Mouse (Mus musculus) neural tube, embryonic 15.5 days (tissue): Measurements from ENCODE around the gene Tat. TPM values are rescaled to one million over a fixed set of nuclear protein-coding genes. Genes with fewer than 3 reads are reported as not detected.

Source experiments
- ATAC-seq: fragments of 200-750 bp; cut with Nextera tagmentation; 2 replicates; pipeline ENCODE4 v1.8.0; 2017; ENCODE audit warnings: mild to moderate bottlenecking, moderate TSS enrichment, moderate library complexity; ENCODE audit not compliant: low FRiP score
- H3K27ac ChIP-seq: fragments of 300-500 bp; sonication (generic); replicated peaks from 2 replicates; pipeline ENCODE4 v1.5.1; 2015; ENCODE audit warnings: mild to moderate bottlenecking, inconsistent platforms
- H3K27me3 ChIP-seq: fragments of 300-500 bp; sonication (generic); replicated peaks from 2 replicates; pipeline ENCODE4 v1.6.1; 2015; ENCODE audit warnings: inconsistent platforms
- H3K36me3 ChIP-seq: fragments of 300-500 bp; sonication (generic); 2 replicates; pipeline ENCODE4 v1.6.1; 2015; ENCODE audit warnings: inconsistent platforms
- H3K4me1 ChIP-seq: fragments of 300-500 bp; sonication (generic); 2 replicates; pipeline ENCODE4 v1.6.1; 2015; ENCODE audit warnings: inconsistent platforms
- H3K4me2 ChIP-seq: fragments of 300-500 bp; sonication (generic); 2 replicates; pipeline ENCODE4 v1.6.1; 2015; ENCODE audit warnings: inconsistent platforms, mild to moderate bottlenecking, moderate library complexity
- H3K4me3 ChIP-seq: fragments of 300-500 bp; sonication (generic); replicated peaks from 2 replicates; pipeline ENCODE4 v1.5.1; 2015; ENCODE audit warnings: mild to moderate bottlenecking, inconsistent platforms
- H3K9ac ChIP-seq: fragments of 300-500 bp; sonication (generic); replicated peaks from 2 replicates; pipeline ENCODE4 v1.6.1; 2015; ENCODE audit warnings: mild to moderate bottlenecking, inconsistent platforms
- H3K9me3 ChIP-seq: fragments of 300-500 bp; sonication (generic); replicated peaks from 2 replicates; pipeline ENCODE4 v1.6.1; 2016; ENCODE audit warnings: inconsistent platforms
- whole genome bisulfite sequencing: fragments of 180-500 bp; shearing (Covaris S2); methylation state at CpG from one replicate; pipeline ENCODE4 v1.1.7; 2015; ENCODE audit warnings: mixed read lengths; 5-methylcytosine and 5-hydroxymethylcytosine counted together
- polyA plus RNA-seq: library from polyadenylated mRNA; unstranded; fragments of >200 nt; fragmentation: Nextera tagmentation; extraction: Ambion mirVana; gene quantifications from 2 replicates; pipeline ENCODE4 v1.2.1, GENCODE M21; 2015

Gene Tat
- polyA plus RNA-seq, 1 experiment from 2014 or later = not detected

DNA sequence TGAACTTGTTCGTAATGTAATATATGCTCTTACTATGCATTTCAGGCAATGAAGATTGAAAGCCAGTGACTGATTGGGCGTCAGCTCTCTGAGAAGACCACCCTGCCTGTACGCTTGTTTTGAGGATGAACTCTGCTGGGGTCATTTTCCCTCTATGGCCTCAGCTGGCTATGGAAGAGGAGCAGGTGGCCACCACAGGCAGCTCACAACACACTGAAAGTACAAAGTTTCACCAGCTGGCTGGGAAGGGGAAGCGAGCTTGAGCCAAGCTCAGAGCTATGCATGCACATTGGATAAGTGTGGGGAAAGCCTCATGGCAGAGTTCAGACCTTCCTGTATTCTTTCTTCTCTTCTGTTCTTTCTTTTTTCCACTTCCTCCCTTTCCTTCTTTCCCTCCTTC lies 31.1 kb upstream of the Tat start:
- ATAC-seq = no peak

DNA sequence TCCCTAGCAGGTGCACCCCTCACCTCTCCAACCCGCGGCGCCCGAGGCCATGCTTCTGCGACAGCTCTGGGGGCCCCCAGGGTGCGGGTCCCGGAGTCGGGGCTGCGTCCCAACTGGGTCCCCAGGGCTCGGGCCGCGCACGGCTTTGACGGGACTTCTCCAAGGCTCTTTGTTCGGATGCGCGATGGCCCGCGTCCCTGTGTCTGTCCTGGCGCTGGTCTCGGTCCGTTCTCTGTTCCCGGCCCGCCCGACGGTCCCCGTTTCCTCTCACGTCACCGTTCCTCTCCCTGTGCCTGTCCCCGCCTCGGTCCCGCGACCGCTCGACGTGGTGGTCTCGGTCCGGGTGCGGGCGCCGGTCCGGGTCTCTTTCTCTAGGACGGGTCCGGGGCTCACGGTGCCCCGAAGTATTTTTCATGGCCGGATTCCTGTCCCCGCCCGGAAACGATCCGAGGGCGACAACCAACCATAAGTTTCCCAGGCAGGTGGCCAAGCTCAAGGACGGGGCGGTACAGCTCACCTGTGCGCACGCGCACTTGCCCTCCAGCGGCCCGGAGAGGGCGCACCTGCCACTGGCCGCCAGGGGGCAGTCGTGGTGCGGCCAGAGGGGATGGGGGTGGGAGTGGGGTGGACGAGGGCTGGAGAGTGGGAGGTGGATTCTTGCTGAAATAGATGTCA lies 28.4 kb upstream of the Tat start, which contains the start of gene Marveld3:
Gene Marveld3, minus strand, starts transcription at position 511 of the 675 bp plus-strand sequence.
- peak; percentile 53; the same call in 1 of the 2 replicates for ATAC-seq
- H3K9ac ChIP-seq = no peak within 1 kb of the TSS
- 2% methylated on average over 64 of the region's 64 CpGs for WGBS

More for the DNA sequence above, 31.1 kb upstream of the Tat start:
- Histone ChIP-seq H3K27ac (no peak overlapping the region), H3K36me3 (no peaks in the 10 kb centered on the region), H3K4me1 (peaks cover 31% of the 10 kb centered on the region), H3K4me2 (no peak overlapping the region), H3K4me3 (no peak overlapping the region), H3K27me3 (peaks cover 39% of the 10 kb centered on the region), H3K9ac (no peak overlapping the region), H3K9me3 (no peaks in the 10 kb centered on the region)
- WGBS = 55% methylated on average over 4 of the region's 4 CpGs

GRCm38 (mm10) chr8:109962896-109963295 lies 27.3 kb upstream of the Tat start:
- H3K9me3 ChIP-seq = no peaks in the 10 kb centered on the region
- no peak overlapping the region for H3K4me3 ChIP-seq
- H3K27me3 ChIP-seq = peaks cover 40% of the 10 kb centered on the region
- H3K36me3 ChIP-seq = no peaks in the 10 kb centered on the region
- no peak for ATAC-seq
- peaks cover 16% of the 10 kb centered on the region for H3K4me1 ChIP-seq
- no peak overlapping the region for H3K4me2 ChIP-seq
- WGBS = 76% methylated on average over 9 of the region's 9 CpGs
- no peak overlapping the region for H3K27ac ChIP-seq
- no peak overlapping the region for H3K9ac ChIP-seq

More for the DNA sequence above, 28.4 kb upstream of the Tat start, which contains the start of gene Marveld3:
- peaks cover 23% of the 10 kb centered on the region for H3K4me1 ChIP-seq
- no peaks in the 10 kb centered on the region for H3K36me3 ChIP-seq
- H3K4me3 ChIP-seq = peak within 1 kb of the TSS; percentile 35
- H3K27ac ChIP-seq = no peak within 1 kb of the TSS
- H3K27me3 ChIP-seq = peaks cover 39% of the 10 kb centered on the region
- H3K4me2 ChIP-seq = peak within 1 kb of the TSS; percentile 57
- no peaks in the 10 kb centered on the region for H3K9me3 ChIP-seq

DNA sequence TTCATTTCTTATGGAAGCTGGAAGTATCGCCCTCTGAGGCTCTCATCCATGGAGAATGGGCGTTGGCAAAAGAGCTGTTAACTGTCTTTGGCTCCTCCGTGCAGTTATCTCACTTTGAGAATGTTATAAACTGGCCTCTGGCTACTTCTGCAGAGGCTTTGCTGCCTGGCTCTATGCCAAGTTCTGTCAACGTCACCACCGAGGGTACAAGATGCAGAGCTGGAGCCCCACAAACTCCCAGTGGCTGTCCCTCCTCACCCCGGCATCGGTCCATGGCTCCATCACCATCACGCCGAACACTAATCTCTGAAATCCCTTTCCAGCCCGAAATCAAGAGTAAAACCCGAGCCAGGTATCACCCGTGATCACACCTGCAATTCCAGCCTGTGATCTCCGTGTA lies 26.8 kb upstream of the Tat start:
- H3K27ac ChIP-seq = no peak overlapping the region
- H3K9ac ChIP-seq = no peak overlapping the region
- WGBS = 72% methylated on average over 13 of the region's 13 CpGs
- peaks cover 43% of the 10 kb centered on the region for H3K27me3 ChIP-seq
- peaks cover 14% of the 10 kb centered on the region for H3K4me1 ChIP-seq
- H3K36me3 ChIP-seq = no peaks in the 10 kb centered on the region
- no peak overlapping the region for H3K4me3 ChIP-seq
- H3K9me3 ChIP-seq = no peaks in the 10 kb centered on the region
- H3K4me2 ChIP-seq = no peak overlapping the region
- ATAC-seq = no peak

- H3K9ac ChIP-seq = no peak overlapping the region
- ATAC-seq = no peak
- peaks cover 47% of the 10 kb centered on the region for H3K27me3 ChIP-seq
- no peaks in the 10 kb centered on the region for H3K9me3 ChIP-seq
- H3K4me1 ChIP-seq = peaks cover 14% of the 10 kb centered on the region
- 67% methylated on average over 4 of the region's 4 CpGs for WGBS
- no peaks in the 10 kb centered on the region for H3K36me3 ChIP-seq
- no peak overlapping the region for H3K4me3 ChIP-seq
- H3K27ac ChIP-seq = no peak overlapping the region
- H3K4me2 ChIP-seq = no peak overlapping the region
Measured at GRCm38 (mm10) chr8:109964106-109964505, 26.1 kb upstream of the Tat start.

DNA sequence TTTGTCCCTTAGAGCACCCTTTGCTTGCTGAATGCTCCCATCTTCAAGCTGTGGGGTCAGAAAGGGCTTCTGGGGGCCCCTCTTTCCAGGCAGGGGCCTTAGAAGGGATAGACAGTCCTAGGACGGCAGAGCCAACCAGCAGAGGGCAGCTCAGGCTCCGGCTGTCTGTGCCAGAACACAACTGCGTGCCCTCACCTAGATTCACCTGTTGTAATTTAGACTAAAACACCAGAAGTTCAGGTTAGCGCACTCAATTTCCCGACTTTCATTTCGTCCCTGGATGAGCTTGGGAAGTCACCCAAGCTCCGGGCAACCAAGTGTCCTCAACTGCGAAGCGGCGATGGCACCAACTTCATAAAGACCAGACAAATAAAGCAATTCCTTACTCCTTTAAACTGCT lies 21.4 kb upstream of the Tat start:
- no peaks in the 10 kb centered on the region for H3K9me3 ChIP-seq
- no peaks in the 10 kb centered on the region for H3K4me1 ChIP-seq
- WGBS = 55% methylated on average over 10 of the region's 10 CpGs
- no peak overlapping the region for H3K9ac ChIP-seq
- H3K4me2 ChIP-seq = no peak overlapping the region
- peaks cover 22% of the 10 kb centered on the region for H3K27me3 ChIP-seq
- no peak overlapping the region for H3K27ac ChIP-seq
- no peak for ATAC-seq
- no peaks in the 10 kb centered on the region for H3K36me3 ChIP-seq
- no peak overlapping the region for H3K4me3 ChIP-seq

DNA sequence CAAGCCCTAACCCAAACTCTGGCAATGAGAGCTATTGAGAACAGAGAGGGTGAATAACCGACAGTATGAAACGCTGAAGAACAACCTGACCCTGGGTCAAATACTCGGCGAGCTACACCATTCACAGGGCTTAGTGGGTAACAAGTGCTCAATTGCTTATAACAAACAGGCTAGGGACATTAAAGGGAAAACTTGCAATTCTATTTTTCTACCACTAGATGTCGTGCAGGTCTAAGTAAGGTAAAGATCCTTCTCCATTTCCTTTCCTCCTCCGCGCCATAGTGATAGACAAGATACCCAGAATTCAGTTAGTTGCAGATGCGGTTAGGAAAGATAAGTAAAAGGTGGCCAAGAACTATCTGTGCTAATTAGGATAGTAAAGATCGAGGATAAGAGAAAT lies 19.9 kb upstream of the Tat start:
- no peaks in the 10 kb centered on the region for H3K9me3 ChIP-seq
- ATAC-seq = no peak
- H3K27ac ChIP-seq = no peak overlapping the region
- WGBS = 7% methylated on average over 9 of the region's 9 CpGs
- no peaks in the 10 kb centered on the region for H3K36me3 ChIP-seq
- no peak overlapping the region for H3K4me3 ChIP-seq
- no peaks in the 10 kb centered on the region for H3K4me1 ChIP-seq
- no peak overlapping the region for H3K9ac ChIP-seq
- H3K4me2 ChIP-seq = 0 out of 2 replicates have a peak overlapping the region, but pooled peaks have one; percentile 23
- peaks cover 19% of the 10 kb centered on the region for H3K27me3 ChIP-seq

DNA sequence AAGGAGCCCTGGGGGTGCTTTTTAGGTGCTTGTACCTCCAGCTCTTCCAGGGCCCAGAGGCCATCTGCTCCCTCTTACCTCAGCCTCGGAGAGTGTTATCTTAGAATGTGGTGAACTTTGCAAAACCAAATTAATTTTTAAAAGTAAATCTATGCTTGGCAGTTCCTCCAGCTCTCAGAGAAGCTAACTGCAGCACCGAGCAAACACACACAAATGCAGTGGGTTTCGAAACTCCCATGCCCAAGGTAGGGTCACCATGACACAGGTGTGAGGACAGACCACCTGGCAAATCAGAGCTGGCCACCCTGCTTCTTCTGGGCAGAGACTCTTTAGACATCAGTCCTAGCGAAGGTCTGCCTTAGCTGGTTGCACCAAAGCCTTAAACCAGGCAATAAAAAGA lies 17.3 kb upstream of the Tat start:
- H3K4me3 ChIP-seq = no peak overlapping the region
- no peak overlapping the region for H3K9ac ChIP-seq
- no peaks in the 10 kb centered on the region for H3K36me3 ChIP-seq
- peaks cover 18% of the 10 kb centered on the region for H3K27me3 ChIP-seq
- no peaks in the 10 kb centered on the region for H3K4me1 ChIP-seq
- ATAC-seq = no peak
- H3K9me3 ChIP-seq = 0 out of 2 replicates have a peak, but pooled peaks cover 4% of the 10 kb centered on the region
- H3K4me2 ChIP-seq = no peak overlapping the region
- 89% methylated on average over 4 of the region's 4 CpGs for WGBS
- H3K27ac ChIP-seq = no peak overlapping the region

- Histone ChIP-seq H3K4me3 (no peak overlapping the region), H3K27ac (no peak overlapping the region), H3K4me1 (peaks cover 10% of the 10 kb centered on the region), H3K9ac (no peak overlapping the region), H3K36me3 (no peaks in the 10 kb centered on the region), H3K4me2 (no peak overlapping the region), H3K9me3 (0 out of 2 replicates have a peak, but pooled peaks cover 4% of the 10 kb centered on the region), H3K27me3 (no peaks in the 10 kb centered on the region)
- ATAC-seq = no peak
- 80% methylated on average over 6 of the region's 6 CpGs for WGBS
Measured at GRCm38 (mm10) chr8:109979339-109979738, 10.9 kb upstream of the Tat start.

DNA sequence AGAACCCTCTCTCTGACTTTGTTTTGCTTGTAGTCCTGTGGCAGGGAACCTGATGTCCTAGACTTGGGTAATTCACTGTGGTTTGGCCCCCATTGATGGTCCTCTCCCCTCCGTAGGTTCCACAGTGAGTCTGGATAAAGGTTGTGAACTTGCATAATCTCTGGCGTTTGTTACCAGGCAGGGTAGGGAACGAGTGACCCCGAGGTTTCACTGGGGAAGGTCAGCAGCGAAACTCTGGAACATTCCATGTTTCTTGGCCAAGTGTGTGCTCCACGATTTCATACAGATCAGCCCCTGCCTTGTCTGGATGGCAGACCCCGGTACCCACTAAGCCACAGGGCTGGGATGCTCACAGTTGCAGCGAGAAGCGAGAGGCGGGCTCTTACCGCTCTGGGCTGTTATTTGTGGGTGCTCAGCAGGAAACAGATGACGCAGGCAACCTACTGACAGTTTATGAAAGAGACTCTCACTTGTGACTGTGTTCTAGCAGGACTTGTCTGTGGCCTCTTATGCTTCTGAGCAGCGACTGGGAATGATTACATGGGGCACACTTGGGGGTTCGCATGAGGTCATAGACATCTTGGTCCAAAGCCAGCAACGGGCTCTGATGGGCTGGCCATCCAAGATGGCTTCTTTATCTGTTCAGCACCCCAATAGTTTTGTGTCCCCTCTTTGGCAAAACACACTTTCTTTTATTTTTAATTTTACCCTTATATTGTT lies 7.7 kb upstream of the Tat start:
- Histone ChIP-seq H3K9me3 (no peaks in the 10 kb centered on the region), H3K27ac (no peak overlapping the region), H3K4me1 (peaks cover 10% of the 10 kb centered on the region), H3K9ac (no peak overlapping the region), H3K4me3 (no peak overlapping the region), H3K27me3 (no peaks in the 10 kb centered on the region), H3K36me3 (no peaks in the 10 kb centered on the region), H3K4me2 (no peak overlapping the region)
- no peak for ATAC-seq
- WGBS = 75% methylated on average over 15 of the region's 15 CpGs

GRCm38 (mm10) chr8:109983944-109984343 lies 6.3 kb upstream of the Tat start:
- 13% methylated on average over 5 of the region's 5 CpGs for WGBS
- peak; percentile 41; the same call in 1 of the 2 replicates for ATAC-seq

DNA sequence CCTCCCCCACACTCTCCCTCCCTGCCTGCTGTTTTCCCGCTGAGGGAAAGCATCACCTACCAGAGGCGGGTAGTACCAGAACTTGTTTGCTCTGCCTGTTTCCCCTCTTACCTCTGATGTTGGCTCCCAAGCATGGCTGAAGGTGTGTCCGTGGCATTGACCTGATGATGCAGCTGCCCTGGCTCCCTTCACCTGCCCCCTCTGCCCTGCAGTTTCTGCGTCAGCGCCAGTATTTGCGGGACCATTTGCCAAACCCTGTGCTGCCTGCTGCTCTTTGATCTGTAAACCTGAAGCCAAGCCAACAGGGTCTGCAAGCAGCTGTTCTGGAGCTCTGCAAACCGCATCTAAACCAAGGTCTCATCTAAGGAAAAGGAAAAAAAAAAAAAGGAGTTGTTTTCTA lies 3.9 kb upstream of the Tat start:
- WGBS = 68% methylated on average over 7 of the region's 7 CpGs
- no peak for ATAC-seq
- no peak overlapping the region for H3K4me2 ChIP-seq

More at GRCm38 (mm10) chr8:109983944-109984343, 6.3 kb upstream of the Tat start:
- no peak overlapping the region for H3K9ac ChIP-seq
- peak overlapping the region; percentile 75 for H3K27ac ChIP-seq
- no peaks in the 10 kb centered on the region for H3K9me3 ChIP-seq
- H3K36me3 ChIP-seq = no peaks in the 10 kb centered on the region
- H3K4me3 ChIP-seq = no peak overlapping the region
- H3K4me1 ChIP-seq = peaks cover 10% of the 10 kb centered on the region
- 0 out of 2 replicates have a peak overlapping the region, but pooled peaks have one; percentile 15 for H3K4me2 ChIP-seq
- no peaks in the 10 kb centered on the region for H3K27me3 ChIP-seq

More for the DNA sequence above, 3.9 kb upstream of the Tat start:
- no peak overlapping the region for H3K4me3 ChIP-seq
- H3K36me3 ChIP-seq = no peaks in the 10 kb centered on the region
- no peak overlapping the region for H3K27ac ChIP-seq
- no peak overlapping the region for H3K9ac ChIP-seq
- H3K9me3 ChIP-seq = no peaks in the 10 kb centered on the region
- peaks cover 10% of the 10 kb centered on the region for H3K4me1 ChIP-seq
- no peaks in the 10 kb centered on the region for H3K27me3 ChIP-seq
